Mouse (Mus musculus) gastrocnemius, adult 2 months (tissue): ENCODE data around the gene Gbx2. TPM values are rescaled to one million over a fixed set of nuclear protein-coding genes. Genes with fewer than 3 reads are reported as not detected.

Experiments used
- DNase-seq: peaks from one replicate; pipeline ENCODE4 v3.0.0; 2022
- H3K27ac ChIP-seq: fragments of 200-600 bp; 2 replicates; pipeline ENCODE4 v1.8.1; 2022; ENCODE audit warnings: mild to moderate bottlenecking
- H3K4me3 ChIP-seq: fragments of 200-600 bp; 2 replicates; pipeline ENCODE4 v1.8.1; 2022; ENCODE audit warnings: mild to moderate bottlenecking, moderate library complexity
- CTCF ChIP-seq: fragments of 200-600 bp; IDR thresholded peaks from 2 replicates; pipeline ENCODE4 v1.8.1; 2022; ENCODE audit warnings: antibody characterized with exemption, mild to moderate bottlenecking, moderate library complexity
- intact Hi-C: fragments of 180-260 bp; cut with DNase I; formaldehyde crosslinking; loops from one replicate; pipeline ENCODE4 v1.15.1; 2025
- total RNA-seq, 2 experiments: library from RNA; stranded (reverse); gene quantifications; 2 replicates each; pipeline ENCODE4 v1.2.3; 2021

Gbx2 gene
- total RNA-seq, 2 experiments from 2014 or later, result 0.56 TPM; not detected in 1

DNA sequence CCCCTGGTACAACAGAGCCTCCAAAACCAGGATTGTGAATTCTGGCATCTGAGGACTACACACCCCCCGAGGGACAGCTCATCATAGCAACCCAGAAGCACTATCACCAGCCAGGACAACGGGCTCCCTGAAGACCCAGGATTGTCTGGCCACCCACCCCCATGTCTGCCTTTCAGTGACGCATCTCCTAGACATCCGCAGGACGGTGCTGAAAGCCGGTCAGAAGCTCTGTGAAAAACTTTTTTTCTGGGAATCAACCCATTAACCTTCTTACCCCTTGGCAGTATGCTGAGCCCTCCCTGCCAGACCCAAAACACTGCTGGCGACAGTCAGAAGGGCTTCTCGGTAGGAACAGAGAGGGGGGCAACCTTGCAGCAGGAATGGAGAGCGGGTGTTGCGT, 50.1 kb downstream of the Gbx2 start:
- no peak overlapping the region for H3K4me3 ChIP-seq
- DNase-seq, result no peak
- H3K27ac ChIP-seq, result no peak overlapping the region
- intact Hi-C loops, result no loop called here
- no peak for TF ChIP-seq CTCF

DNA sequence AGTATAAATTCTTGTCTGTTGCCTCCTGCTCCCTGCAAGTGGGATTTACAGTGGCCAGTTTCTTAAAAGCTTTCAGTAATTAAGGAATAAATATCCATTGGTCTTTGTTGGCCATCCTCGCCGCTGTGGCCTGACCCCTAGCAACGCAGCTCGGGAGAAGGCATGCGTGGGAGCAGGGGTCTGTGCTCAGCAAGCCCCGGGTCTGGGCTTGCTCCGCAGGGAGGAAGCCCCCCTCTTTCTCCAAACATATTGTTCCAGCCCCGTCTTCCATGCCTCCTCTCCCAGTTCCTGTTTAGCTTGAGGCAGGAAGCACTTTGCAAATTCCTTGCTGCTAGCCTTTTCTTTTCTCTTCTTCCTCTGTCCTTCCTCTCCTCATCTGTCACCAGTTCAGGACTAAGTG, 50.8 kb downstream of the Gbx2 start:
- intact Hi-C loops, result no loop called here
- Histone ChIP-seq H3K27ac (no peak overlapping the region), H3K4me3 (no peak overlapping the region)
- TF ChIP-seq CTCF, result no peak
- DNase-seq, result no peak

DNA sequence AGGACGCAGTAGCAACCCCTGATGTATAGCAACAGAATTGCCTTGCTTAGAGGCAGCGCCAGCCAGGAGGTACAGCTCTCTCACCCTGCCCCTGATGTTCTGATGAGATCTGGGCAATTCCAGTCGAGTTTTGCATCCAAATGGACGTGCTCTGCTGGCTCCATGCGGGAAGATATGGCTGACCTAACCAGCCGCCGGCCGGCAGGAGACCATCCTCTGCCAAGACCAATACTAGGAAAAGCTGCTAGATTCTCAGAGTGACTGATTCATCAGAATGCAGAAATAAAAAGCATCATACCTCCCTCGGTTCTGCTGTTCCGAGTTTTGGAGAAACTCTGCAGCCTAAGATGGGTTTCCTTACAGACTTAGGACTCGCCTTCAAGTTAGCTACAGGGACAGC, 52.5 kb downstream of the Gbx2 start:
- DNase-seq, result no peak
- TF ChIP-seq CTCF, result no peak
- intact Hi-C loops, result no loop called here
- no peak overlapping the region for H3K4me3 ChIP-seq
- no peak overlapping the region for H3K27ac ChIP-seq

Other genes starting within 250 kb of the Gbx2 start
- gene Asb18, start 83.5 kb upstream of the Gbx2 start, total RNA-seq, result 10 to 100 TPM; 18.0 to 39.9 TPM
- gene Iqca, start 222.2 kb upstream of the Gbx2 start, total RNA-seq, result not detected